Mouse (Mus musculus): ENCODE data around the gene Gm45062. TPM values are rescaled to one million over a fixed set of nuclear protein-coding genes. Genes with fewer than 3 reads are reported as not detected.

Gm45062 gene
- polyA plus RNA-seq, 1 experiment from 2014 or later: 16.2 TPM

- DNase-seq (ENCODE audit: low spot score): no peak
- H3K27me3 ChIP-seq (ENCODE audit: low read depth, poor library complexity, severe bottlenecking): no peaks in the 10 kb centered on the region
- no peaks in the 10 kb centered on the region for H3K36me3 ChIP-seq
- WGBS: 94% methylated on average over 2 of the region's 2 CpGs
- no peaks in the 10 kb centered on the region for H3K9me3 ChIP-seq (replicated peaks)
- H3K4me1 ChIP-seq: 0 out of 2 replicates have a peak, but pooled peaks cover 2% of the 10 kb centered on the region
- H3K4me3 ChIP-seq: no peak overlapping the region
- H3K27ac ChIP-seq: no peak overlapping the region
Measured at GRCm38 (mm10) chr6:8389307-8389706, 130.1 kb downstream of the Gm45062 start.

GRCm38 (mm10) chr6:8390296-8390695 is 131.0 kb downstream of the Gm45062 start:
- H3K9me3 ChIP-seq (replicated peaks): no peaks in the 10 kb centered on the region
- H3K27me3 ChIP-seq (ENCODE audit: low read depth, poor library complexity, severe bottlenecking): no peaks in the 10 kb centered on the region
- peaks cover 11% of the 10 kb centered on the region for H3K4me1 ChIP-seq
- DNase-seq (ENCODE audit: low spot score): no peak
- no peak overlapping the region for H3K4me3 ChIP-seq
- H3K36me3 ChIP-seq: no peaks in the 10 kb centered on the region
- WGBS: 92% methylated on average over 6 of the region's 6 CpGs
- H3K27ac ChIP-seq: no peak overlapping the region

GRCm38 (mm10) chr6:8390935-8391334 is 131.7 kb downstream of the Gm45062 start:
- no peaks in the 10 kb centered on the region for H3K36me3 ChIP-seq

GRCm38 (mm10) chr6:8393029-8393428 is 133.8 kb downstream of the Gm45062 start:
- Histone ChIP-seq H3K27me3 (ENCODE audit: low read depth, poor library complexity, severe bottlenecking) (no peaks in the 10 kb centered on the region), H3K4me3 (no peak overlapping the region), H3K36me3 (no peaks in the 10 kb centered on the region), H3K9me3 (replicated peaks) (no peaks in the 10 kb centered on the region), H3K4me1 (peaks cover 11% of the 10 kb centered on the region), H3K27ac (no peak overlapping the region)
- WGBS: 74% methylated on average over 4 of the region's 4 CpGs
- no peak for DNase-seq (ENCODE audit: low spot score)

More at GRCm38 (mm10) chr6:8390935-8391334, 131.7 kb downstream of the Gm45062 start:
- Histone ChIP-seq H3K4me3 (no peak overlapping the region), H3K27ac (no peak overlapping the region), H3K27me3 (ENCODE audit: low read depth, poor library complexity, severe bottlenecking) (no peaks in the 10 kb centered on the region), H3K9me3 (replicated peaks) (no peaks in the 10 kb centered on the region), H3K4me1 (peaks cover 11% of the 10 kb centered on the region)
- DNase-seq (ENCODE audit: low spot score): no peak
- WGBS: 81% methylated on average over 2 of the region's 2 CpGs

GRCm38 (mm10) chr6:8394044-8394443 is 134.8 kb downstream of the Gm45062 start:
- Histone ChIP-seq H3K27ac (no peak overlapping the region), H3K36me3 (no peaks in the 10 kb centered on the region), H3K4me3 (no peak overlapping the region), H3K4me1 (peaks cover 11% of the 10 kb centered on the region), H3K27me3 (ENCODE audit: low read depth, poor library complexity, severe bottlenecking) (no peaks in the 10 kb centered on the region), H3K9me3 (replicated peaks) (no peaks in the 10 kb centered on the region)
- DNase-seq (ENCODE audit: low spot score): no peak

DNA sequence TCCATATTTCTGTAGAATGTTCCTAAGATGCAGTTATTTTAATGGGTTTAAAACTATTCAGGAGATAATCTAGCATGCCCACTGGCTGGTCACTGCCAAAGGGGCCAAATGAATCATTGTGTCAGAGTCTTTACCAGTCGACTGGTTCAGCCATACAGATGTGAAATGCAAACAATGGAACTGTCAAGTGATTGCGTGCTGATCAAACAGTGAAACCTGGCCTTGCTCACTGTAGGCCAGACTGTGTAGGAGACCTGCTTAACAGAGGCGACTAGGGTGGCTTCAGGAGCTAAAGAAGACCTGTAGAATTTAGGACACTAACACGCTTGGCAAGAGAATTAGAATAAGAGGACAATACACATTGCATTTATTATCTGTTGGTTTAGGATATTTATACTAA is 135.8 kb downstream of the Gm45062 start:
- no peak overlapping the region for H3K27ac ChIP-seq
- no peak for DNase-seq (ENCODE audit: low spot score)
- no peak overlapping the region for H3K4me3 ChIP-seq
- no peaks in the 10 kb centered on the region for H3K36me3 ChIP-seq
- peaks cover 11% of the 10 kb centered on the region for H3K4me1 ChIP-seq
- H3K27me3 ChIP-seq (ENCODE audit: low read depth, poor library complexity, severe bottlenecking): no peaks in the 10 kb centered on the region
- WGBS: 42% methylated on average over 4 of the region's 4 CpGs
- no peaks in the 10 kb centered on the region for H3K9me3 ChIP-seq (replicated peaks)

GRCm38 (mm10) chr6:8397252-8397651 is 138.0 kb downstream of the Gm45062 start:
- H3K27me3 ChIP-seq (ENCODE audit: low read depth, poor library complexity, severe bottlenecking): no peaks in the 10 kb centered on the region
- no peaks in the 10 kb centered on the region for H3K36me3 ChIP-seq
- no peak for DNase-seq (ENCODE audit: low spot score)
- H3K9me3 ChIP-seq (replicated peaks): no peaks in the 10 kb centered on the region
- 88% methylated on average over 7 of the region's 7 CpGs for WGBS
- peaks cover 11% of the 10 kb centered on the region for H3K4me1 ChIP-seq
- H3K4me3 ChIP-seq: no peak overlapping the region
- no peak overlapping the region for H3K27ac ChIP-seq

GRCm38 (mm10) chr6:8399710-8400109 is 140.5 kb downstream of the Gm45062 start:
- H3K4me3 ChIP-seq: no peak overlapping the region
- H3K27me3 ChIP-seq (ENCODE audit: low read depth, poor library complexity, severe bottlenecking): no peaks in the 10 kb centered on the region
- no peaks in the 10 kb centered on the region for H3K36me3 ChIP-seq
- no peak overlapping the region for H3K27ac ChIP-seq
- no peak for DNase-seq (ENCODE audit: low spot score)
- WGBS: 92% methylated on average over 1 of the region's 1 CpGs
- no peaks in the 10 kb centered on the region for H3K9me3 ChIP-seq (replicated peaks)
- H3K4me1 ChIP-seq: peaks cover 5% of the 10 kb centered on the region

- no peaks in the 10 kb centered on the region for H3K36me3 ChIP-seq
- DNase-seq (ENCODE audit: low spot score): no peak
- no peak overlapping the region for H3K27ac ChIP-seq
- no peaks in the 10 kb centered on the region for H3K27me3 ChIP-seq (ENCODE audit: low read depth, poor library complexity, severe bottlenecking)
- no peaks in the 10 kb centered on the region for H3K9me3 ChIP-seq (replicated peaks)
- no peak overlapping the region for H3K4me3 ChIP-seq
- whole genome bisulfite sequencing: 91% methylated on average over 5 of the region's 5 CpGs
- H3K4me1 ChIP-seq: no peaks in the 10 kb centered on the region
Measured at GRCm38 (mm10) chr6:8403127-8403526, 143.9 kb downstream of the Gm45062 start.

GRCm38 (mm10) chr6:8405844-8406243 is 146.6 kb downstream of the Gm45062 start:
- Histone ChIP-seq H3K27ac (no peak overlapping the region), H3K4me3 (no peak overlapping the region), H3K36me3 (no peaks in the 10 kb centered on the region), H3K9me3 (replicated peaks) (no peaks in the 10 kb centered on the region), H3K4me1 (no peaks in the 10 kb centered on the region), H3K27me3 (ENCODE audit: low read depth, poor library complexity, severe bottlenecking) (no peaks in the 10 kb centered on the region)
- WGBS: 92% methylated on average over 5 of the region's 5 CpGs
- DNase-seq (ENCODE audit: low spot score): no peak

DNA sequence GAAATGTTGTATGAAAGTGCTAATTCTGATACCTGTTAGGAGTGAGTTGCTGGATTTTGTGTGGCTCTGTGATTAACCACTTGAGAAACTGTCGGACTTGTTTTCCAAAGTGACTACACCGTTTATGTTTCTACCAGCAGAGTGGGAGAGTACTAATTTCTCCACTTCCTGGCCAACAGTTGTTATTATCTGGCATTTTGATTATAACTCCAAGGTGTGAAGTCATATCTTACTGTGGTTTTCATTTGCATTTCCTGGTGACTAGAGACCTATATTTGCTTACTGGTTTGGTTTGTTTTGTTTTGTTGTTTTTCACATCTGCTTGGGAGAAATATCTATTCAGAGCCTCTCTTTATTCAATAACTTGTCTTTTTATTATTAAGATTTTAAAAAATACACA is 149.1 kb downstream of the Gm45062 start:
- no peaks in the 10 kb centered on the region for H3K9me3 ChIP-seq (replicated peaks)
- 91% methylated on average over 2 of the region's 2 CpGs for WGBS
- H3K4me3 ChIP-seq: no peak overlapping the region
- no peaks in the 10 kb centered on the region for H3K27me3 ChIP-seq (ENCODE audit: low read depth, poor library complexity, severe bottlenecking)
- no peaks in the 10 kb centered on the region for H3K36me3 ChIP-seq
- no peak for DNase-seq (ENCODE audit: low spot score)
- H3K4me1 ChIP-seq: no peaks in the 10 kb centered on the region
- H3K27ac ChIP-seq: no peak overlapping the region

DNA sequence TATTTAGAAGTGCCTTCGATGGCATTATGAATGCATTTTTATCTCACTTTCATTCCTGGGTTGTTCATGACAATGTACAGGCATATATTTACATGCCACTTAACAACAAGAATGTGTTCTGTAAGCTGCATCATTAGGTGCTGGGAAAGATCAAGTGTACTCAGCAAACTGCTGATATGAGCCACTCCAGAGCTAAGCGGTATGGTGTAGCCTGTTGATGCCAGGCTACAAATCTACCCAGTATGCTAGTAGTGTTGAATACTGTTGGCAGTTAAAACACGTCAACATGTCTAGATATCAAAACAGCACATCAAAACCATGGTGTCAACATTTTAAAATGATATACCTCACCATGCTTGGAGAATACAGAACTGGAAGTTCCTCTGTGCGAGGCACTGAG is 150.6 kb downstream of the Gm45062 start:
- DNase-seq (ENCODE audit: low spot score): no peak
- H3K4me3 ChIP-seq: no peak overlapping the region
- no peak overlapping the region for H3K27ac ChIP-seq
- 93% methylated on average over 4 of the region's 4 CpGs for WGBS
- H3K4me1 ChIP-seq: no peaks in the 10 kb centered on the region
- H3K9me3 ChIP-seq (replicated peaks): no peaks in the 10 kb centered on the region
- no peaks in the 10 kb centered on the region for H3K27me3 ChIP-seq (ENCODE audit: low read depth, poor library complexity, severe bottlenecking)
- H3K36me3 ChIP-seq: no peaks in the 10 kb centered on the region

DNA sequence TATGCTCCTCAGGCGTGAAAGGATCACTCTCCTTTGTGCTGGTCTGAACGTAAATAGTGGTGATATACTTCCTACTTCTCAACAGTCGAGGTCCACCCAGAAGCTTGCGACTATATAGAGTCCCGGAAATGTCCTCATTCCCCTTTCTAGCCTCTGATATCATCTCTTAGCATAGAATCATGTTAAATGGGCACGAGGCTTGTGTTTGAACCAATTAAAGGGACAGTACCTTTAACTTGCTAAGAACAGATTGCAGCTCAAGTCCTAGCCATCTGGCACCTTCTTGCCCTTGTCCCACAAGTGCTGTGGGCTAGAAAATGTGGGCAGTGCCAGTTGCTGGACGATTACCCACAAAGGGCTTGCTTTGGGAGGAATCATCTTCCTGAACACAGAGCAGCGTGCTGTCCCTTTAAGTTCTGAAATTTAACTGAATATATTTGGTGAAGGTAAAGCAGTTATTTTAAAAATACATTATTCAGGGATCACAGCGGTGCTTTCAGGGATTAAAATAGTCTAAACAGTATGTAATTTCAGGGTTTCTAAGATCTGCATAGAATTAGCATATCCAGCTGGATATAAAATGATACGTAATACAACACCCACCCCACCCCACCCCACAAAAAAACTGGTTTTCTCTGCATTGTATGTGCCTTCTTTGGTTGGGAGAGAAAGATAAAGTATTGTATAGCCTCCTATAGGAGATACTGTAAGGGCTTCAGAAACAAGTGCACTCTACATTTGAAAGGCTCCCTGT is 153.8 kb downstream of the Gm45062 start:
- Histone ChIP-seq H3K27ac (no peak overlapping the region), H3K36me3 (no peaks in the 10 kb centered on the region), H3K4me3 (no peak overlapping the region), H3K27me3 (ENCODE audit: low read depth, poor library complexity, severe bottlenecking) (no peaks in the 10 kb centered on the region), H3K4me1 (no peaks in the 10 kb centered on the region), H3K9me3 (replicated peaks) (no peaks in the 10 kb centered on the region)
- WGBS: 83% methylated on average over 10 of the region's 10 CpGs
- no peak for DNase-seq (ENCODE audit: low spot score)

DNA sequence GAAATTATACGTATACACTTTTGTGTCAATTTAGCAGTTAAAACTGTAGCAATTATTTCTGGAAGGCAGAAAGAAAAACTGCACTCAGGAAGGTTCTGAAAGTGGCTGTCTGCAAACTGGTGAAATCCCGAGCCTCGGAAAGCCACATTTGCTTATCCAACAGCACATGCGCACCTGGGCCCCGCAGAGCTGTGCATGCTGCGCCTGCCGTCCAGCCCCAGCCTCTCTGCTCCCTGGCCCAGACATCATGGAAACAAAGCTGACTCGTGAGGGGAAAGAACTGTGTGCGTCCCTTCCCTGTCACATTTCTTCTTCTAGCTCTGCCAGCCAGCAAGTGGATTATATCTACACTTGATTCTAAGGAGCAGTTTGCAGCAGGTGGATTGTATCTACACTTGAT is 154.8 kb downstream of the Gm45062 start:
- Histone ChIP-seq H3K27me3 (ENCODE audit: low read depth, poor library complexity, severe bottlenecking) (no peaks in the 10 kb centered on the region), H3K36me3 (no peaks in the 10 kb centered on the region), H3K4me3 (no peak overlapping the region), H3K27ac (no peak overlapping the region), H3K4me1 (peaks cover 1% of the 10 kb centered on the region; the same call in 1 of the 2 replicates), H3K9me3 (replicated peaks) (no peaks in the 10 kb centered on the region)
- 69% methylated on average over 9 of the region's 9 CpGs for WGBS
- no peak for DNase-seq (ENCODE audit: low spot score)
